Mouse (Mus musculus): Measurements from ENCODE around the gene Ptgdr. TPM values are rescaled to one million over a fixed set of nuclear protein-coding genes. Genes with fewer than 3 reads are reported as not detected.
A peak's percentile ranks its signal among the peaks of the same experiment; 100 is the strongest.
"Not testable (repeated sequence)": the region's sequence is repeated elsewhere in the genome, so short reads cannot be mapped to it uniquely, and the experiment has no call there.

Gene Ptgdr
- polyA plus RNA-seq, 1 experiment from 2014 or later = not detected

- H3K36me3 ChIP-seq (ENCODE audit: control insufficient read depth, insufficient read depth, low read length) = no peaks in the 10 kb centered on the region
- 13% methylated on average over 12 of the region's 12 CpGs for WGBS
- no peak overlapping the region for H3K4me3 ChIP-seq (ENCODE audit: low read length)
- no peak overlapping the region for H3K27ac ChIP-seq (ENCODE audit: low read length)
- no peak overlapping the region; the same call in 1 of the 2 replicates for H3K4me2 ChIP-seq (ENCODE audit: low read depth, low read length)
- H3K9me3 ChIP-seq (ENCODE audit: control insufficient read depth, low read length) = no peaks in the 10 kb centered on the region
- no peak for ATAC-seq (ENCODE audit: low read depth)
- no peak overlapping the region for H3K9ac ChIP-seq (ENCODE audit: low read length)
- H3K27me3 ChIP-seq (ENCODE audit: control insufficient read depth, insufficient read depth, low read depth, low read length) = peaks cover 13% of the 10 kb centered on the region
- H3K4me1 ChIP-seq (replicated peaks; ENCODE audit: control insufficient read depth, insufficient read depth, low read length) = peaks cover 3% of the 10 kb centered on the region; the same call in 1 of the 2 replicates
Measured at GRCm38 (mm10) chr14:44858372-44858771, 803 bp downstream of the Ptgdr start.

GRCm38 (mm10) chr14:44850637-44851036 lies 8.5 kb downstream of the Ptgdr start:
- not testable (repeated sequence) for H3K27ac ChIP-seq (ENCODE audit: low read length); H3K9ac ChIP-seq (ENCODE audit: low read length); H3K4me1 ChIP-seq (replicated peaks; ENCODE audit: control insufficient read depth, insufficient read depth, low read length); H3K4me2 ChIP-seq (ENCODE audit: low read depth, low read length); ATAC-seq (ENCODE audit: low read depth); H3K36me3 ChIP-seq (ENCODE audit: control insufficient read depth, insufficient read depth, low read length); H3K4me3 ChIP-seq (ENCODE audit: low read length); H3K27me3 ChIP-seq (ENCODE audit: control insufficient read depth, insufficient read depth, low read depth, low read length); H3K9me3 ChIP-seq (ENCODE audit: control insufficient read depth, low read length)
- 9% methylated on average over 3 of the region's 3 CpGs for WGBS

GRCm38 (mm10) chr14:44847740-44848139 lies 11.4 kb downstream of the Ptgdr start:
- 66% methylated on average over 2 of the region's 2 CpGs for WGBS
- no peak overlapping the region for H3K9ac ChIP-seq (ENCODE audit: low read length)
- H3K4me2 ChIP-seq (ENCODE audit: low read depth, low read length) = no peak overlapping the region

GRCm38 (mm10) chr14:44846558-44847263 lies 12.5 kb downstream of the Ptgdr start:
- ATAC-seq (ENCODE audit: low read depth) = no peak
- WGBS = 73% methylated on average over 6 of the region's 6 CpGs

More at GRCm38 (mm10) chr14:44847740-44848139, 11.4 kb downstream of the Ptgdr start:
- ATAC-seq (ENCODE audit: low read depth) = no peak
- Histone ChIP-seq H3K27me3 (ENCODE audit: control insufficient read depth, insufficient read depth, low read depth, low read length) (no peaks in the 10 kb centered on the region), H3K9me3 (ENCODE audit: control insufficient read depth, low read length) (no peaks in the 10 kb centered on the region), H3K4me1 (replicated peaks; ENCODE audit: control insufficient read depth, insufficient read depth, low read length) (no peaks in the 10 kb centered on the region), H3K27ac (ENCODE audit: low read length) (no peak overlapping the region), H3K4me3 (ENCODE audit: low read length) (no peak overlapping the region), H3K36me3 (ENCODE audit: control insufficient read depth, insufficient read depth, low read length) (no peaks in the 10 kb centered on the region)

GRCm38 (mm10) chr14:44843768-44844755 lies 15.1 kb downstream of the Ptgdr start:
- no peaks in the 10 kb centered on the region for H3K27me3 ChIP-seq (ENCODE audit: control insufficient read depth, insufficient read depth, low read depth, low read length)
- no peaks in the 10 kb centered on the region for H3K4me1 ChIP-seq (replicated peaks; ENCODE audit: control insufficient read depth, insufficient read depth, low read length)
- 38% methylated on average over 15 of the region's 15 CpGs for WGBS
- no peak overlapping the region for H3K27ac ChIP-seq (ENCODE audit: low read length)
- H3K4me3 ChIP-seq (ENCODE audit: low read length) = 0 out of 2 replicates have a peak overlapping the region, but pooled peaks have one; percentile 8
- H3K9ac ChIP-seq (ENCODE audit: low read length) = no peak overlapping the region; the same call in 1 of the 2 replicates
- ATAC-seq (ENCODE audit: low read depth) = peak; percentile 41
- no peaks in the 10 kb centered on the region for H3K9me3 ChIP-seq (ENCODE audit: control insufficient read depth, low read length)
- H3K4me2 ChIP-seq (ENCODE audit: low read depth, low read length) = peak overlapping the region; percentile 33; the same call in 1 of the 2 replicates
- H3K36me3 ChIP-seq (ENCODE audit: control insufficient read depth, insufficient read depth, low read length) = no peaks in the 10 kb centered on the region

More at GRCm38 (mm10) chr14:44846558-44847263, 12.5 kb downstream of the Ptgdr start:
- Histone ChIP-seq H3K4me3 (ENCODE audit: low read length) (no peak overlapping the region), H3K27ac (ENCODE audit: low read length) (no peak overlapping the region), H3K27me3 (ENCODE audit: control insufficient read depth, insufficient read depth, low read depth, low read length) (no peaks in the 10 kb centered on the region), H3K9ac (ENCODE audit: low read length) (no peak overlapping the region), H3K9me3 (ENCODE audit: control insufficient read depth, low read length) (no peaks in the 10 kb centered on the region), H3K36me3 (ENCODE audit: control insufficient read depth, insufficient read depth, low read length) (no peaks in the 10 kb centered on the region), H3K4me2 (ENCODE audit: low read depth, low read length) (no peak overlapping the region), H3K4me1 (replicated peaks; ENCODE audit: control insufficient read depth, insufficient read depth, low read length) (no peaks in the 10 kb centered on the region)

- Histone ChIP-seq H3K36me3 (ENCODE audit: control insufficient read depth, insufficient read depth, low read length) (no peaks in the 10 kb centered on the region), H3K4me2 (ENCODE audit: low read depth, low read length) (no peak overlapping the region), H3K4me1 (replicated peaks; ENCODE audit: control insufficient read depth, insufficient read depth, low read length) (no peaks in the 10 kb centered on the region), H3K4me3 (ENCODE audit: low read length) (no peak overlapping the region), H3K27ac (ENCODE audit: low read length) (no peak overlapping the region), H3K9me3 (ENCODE audit: control insufficient read depth, low read length) (no peaks in the 10 kb centered on the region), H3K27me3 (ENCODE audit: control insufficient read depth, insufficient read depth, low read depth, low read length) (no peaks in the 10 kb centered on the region), H3K9ac (ENCODE audit: low read length) (no peak overlapping the region)
- 58% methylated on average over 1 of the region's 1 CpGs for WGBS
- no peak for ATAC-seq (ENCODE audit: low read depth)
Measured at GRCm38 (mm10) chr14:44838685-44839084, 20.5 kb downstream of the Ptgdr start.

DNA sequence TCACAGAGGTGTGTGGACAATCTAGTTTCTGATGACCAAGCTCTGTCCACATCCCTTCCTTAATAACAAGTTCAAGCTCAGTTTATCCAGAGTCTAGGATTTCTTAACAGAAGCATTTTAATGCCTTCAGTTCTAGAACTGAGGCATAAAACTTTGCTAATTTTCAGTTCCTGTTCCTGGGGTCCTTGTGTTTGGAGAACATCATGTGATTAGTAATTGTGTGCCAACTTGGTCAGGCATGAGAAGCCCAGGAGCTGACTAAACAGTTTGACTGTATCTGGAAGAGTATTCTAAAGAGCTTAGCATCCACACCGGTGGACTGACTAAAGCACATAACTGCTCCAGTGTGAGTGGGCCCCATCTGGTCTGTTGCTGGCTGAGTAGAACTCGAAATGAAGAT lies 24.0 kb downstream of the Ptgdr start:
- no peak overlapping the region for H3K4me3 ChIP-seq (ENCODE audit: low read length)
- H3K36me3 ChIP-seq (ENCODE audit: control insufficient read depth, insufficient read depth, low read length) = no peaks in the 10 kb centered on the region
- no peak overlapping the region for H3K27ac ChIP-seq (ENCODE audit: low read length)
- H3K4me2 ChIP-seq (ENCODE audit: low read depth, low read length) = no peak overlapping the region
- H3K9ac ChIP-seq (ENCODE audit: low read length) = no peak overlapping the region
- no peak for ATAC-seq (ENCODE audit: low read depth)
- 77% methylated on average over 2 of the region's 2 CpGs for WGBS
- no peaks in the 10 kb centered on the region for H3K27me3 ChIP-seq (ENCODE audit: control insufficient read depth, insufficient read depth, low read depth, low read length)
- no peaks in the 10 kb centered on the region for H3K9me3 ChIP-seq (ENCODE audit: control insufficient read depth, low read length)
- H3K4me1 ChIP-seq (replicated peaks; ENCODE audit: control insufficient read depth, insufficient read depth, low read length) = no peaks in the 10 kb centered on the region

DNA sequence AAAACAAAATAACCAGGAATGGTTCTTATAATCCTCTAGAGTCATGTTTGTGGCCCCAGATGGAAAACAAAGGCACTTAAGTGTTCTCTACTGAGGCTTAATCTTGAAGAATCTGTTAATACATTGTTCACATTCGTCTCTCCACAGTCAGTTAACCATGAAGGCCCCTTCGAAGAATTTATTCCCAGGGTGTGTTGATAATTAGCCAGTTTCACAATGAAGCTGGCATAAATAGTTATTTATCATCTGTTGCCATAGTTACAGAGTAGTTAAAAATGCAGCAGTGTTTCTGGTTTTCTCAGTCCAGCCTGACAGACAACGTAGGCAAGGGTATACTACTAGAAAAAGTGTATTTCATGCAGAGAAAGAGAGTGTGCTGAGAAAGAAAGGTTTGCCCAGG lies 25.0 kb downstream of the Ptgdr start:
- not testable (repeated sequence) for H3K9me3 ChIP-seq (ENCODE audit: control insufficient read depth, low read length); H3K4me3 ChIP-seq (ENCODE audit: low read length); ATAC-seq (ENCODE audit: low read depth); H3K9ac ChIP-seq (ENCODE audit: low read length); H3K27me3 ChIP-seq (ENCODE audit: control insufficient read depth, insufficient read depth, low read depth, low read length); H3K4me2 ChIP-seq (ENCODE audit: low read depth, low read length); H3K27ac ChIP-seq (ENCODE audit: low read length); H3K4me1 ChIP-seq (replicated peaks; ENCODE audit: control insufficient read depth, insufficient read depth, low read length); H3K36me3 ChIP-seq (ENCODE audit: control insufficient read depth, insufficient read depth, low read length)
- WGBS = 49% methylated on average over 3 of the region's 3 CpGs

- not testable (repeated sequence) for H3K4me3 ChIP-seq (ENCODE audit: low read length); H3K4me1 ChIP-seq (replicated peaks; ENCODE audit: control insufficient read depth, insufficient read depth, low read length); H3K9me3 ChIP-seq (ENCODE audit: control insufficient read depth, low read length); H3K4me2 ChIP-seq (ENCODE audit: low read depth, low read length); H3K36me3 ChIP-seq (ENCODE audit: control insufficient read depth, insufficient read depth, low read length); H3K27ac ChIP-seq (ENCODE audit: low read length); H3K27me3 ChIP-seq (ENCODE audit: control insufficient read depth, insufficient read depth, low read depth, low read length); ATAC-seq (ENCODE audit: low read depth); H3K9ac ChIP-seq (ENCODE audit: low read length)
- 77% methylated on average over 4 of the region's 4 CpGs for WGBS
Measured at GRCm38 (mm10) chr14:44833096-44833495, 26.1 kb downstream of the Ptgdr start.

Data from lung, embryonic 16.5 days (tissue).